Mouse (Mus musculus) embryonic fibroblast, embryonic 13.5 days (primary cell): ENCODE results near the gene Syn3.

Experiments used
- CTCF ChIP-seq: IDR thresholded peaks from 2 replicates; pipeline ENCODE4 v1.5.1; 2011; ENCODE audit warnings: mild to moderate bottlenecking, control low read depth, low read length, moderate library complexity, borderline replicate concordance; ENCODE audit not compliant: insufficient read depth
- POLR2A ChIP-seq: IDR thresholded peaks from 2 replicates; pipeline ENCODE4 v1.6.1; 2011; ENCODE audit warnings: low read depth, mild to moderate bottlenecking, control low read depth, low read length, moderate library complexity

DNA sequence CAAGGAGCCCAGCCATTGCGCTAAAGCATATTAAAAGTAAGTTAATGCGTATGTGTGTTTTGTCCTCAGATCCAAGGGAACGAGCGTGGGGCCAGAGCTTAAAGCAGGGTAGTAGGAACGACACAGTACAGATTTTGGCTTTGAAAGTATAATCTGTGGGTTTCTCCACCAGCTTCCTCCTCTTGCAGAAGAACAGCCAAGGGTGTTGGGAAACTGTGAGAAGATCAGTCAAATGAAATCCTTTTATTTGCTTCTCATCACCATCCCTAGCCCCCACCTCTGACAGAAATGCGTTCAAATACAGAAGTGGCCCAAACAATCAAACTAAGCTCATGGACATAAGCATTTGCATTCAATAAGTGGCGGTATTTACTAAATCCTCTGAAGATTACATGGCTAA, 22.0 kb downstream of the Syn3 start:
- no peak for TF ChIP-seq POLR2A
- TF ChIP-seq CTCF: no peak
